Mouse (Mus musculus) embryonic facial prominence, embryonic 13.5 days (tissue): Measurements from ENCODE around the gene Ccnd2. TPM values are rescaled to one million over a fixed set of nuclear protein-coding genes. Genes with fewer than 3 reads are reported as not detected.

Experiments used
- ATAC-seq: fragments of 200-750 bp; cut with Nextera tagmentation; 2 replicates; pipeline ENCODE4 v1.8.0; 2017; ENCODE audit warnings: low read depth; ENCODE audit not compliant: insufficient number of reproducible peaks, insufficient read depth, low FRiP score, low TSS enrichment
- H3K27ac ChIP-seq: fragments of 300-500 bp; sonication (generic); 2 replicates; pipeline ENCODE4 v1.5.1; 2015; ENCODE audit warnings: moderate library complexity, mild to moderate bottlenecking, inconsistent platforms
- H3K27me3 ChIP-seq: fragments of 300-500 bp; sonication (generic); 2 replicates; pipeline ENCODE4 v1.6.1; 2015; ENCODE audit warnings: mild to moderate bottlenecking, inconsistent platforms
- H3K36me3 ChIP-seq: fragments of 300-500 bp; sonication (generic); 2 replicates; pipeline ENCODE4 v1.6.1; 2015; ENCODE audit warnings: mild to moderate bottlenecking, inconsistent platforms
- H3K4me1 ChIP-seq: fragments of 300-500 bp; sonication (generic); 2 replicates; pipeline ENCODE4 v1.6.1; 2015; ENCODE audit warnings: inconsistent platforms
- H3K4me2 ChIP-seq: fragments of 300-500 bp; sonication (generic); 2 replicates; pipeline ENCODE4 v1.6.1; 2015; ENCODE audit warnings: moderate library complexity, mild to moderate bottlenecking, inconsistent platforms
- H3K4me3 ChIP-seq: fragments of 300-500 bp; sonication (generic); 2 replicates; pipeline ENCODE4 v1.5.1; 2015; ENCODE audit warnings: mild to moderate bottlenecking, inconsistent platforms
- H3K9ac ChIP-seq: fragments of 300-500 bp; sonication (generic); 2 replicates; pipeline ENCODE4 v1.6.1; 2015; ENCODE audit warnings: mild to moderate bottlenecking, inconsistent platforms
- H3K9me3 ChIP-seq: fragments of 300-500 bp; sonication (generic); 2 replicates; pipeline ENCODE4 v1.6.1; 2016; ENCODE audit warnings: inconsistent platforms
- WGBS: fragments of 180-500 bp; shearing (Covaris S2); methylation state at CpG from one replicate; pipeline ENCODE4 v1.1.7; 2015; ENCODE audit warnings: mixed read lengths; 5-methylcytosine and 5-hydroxymethylcytosine counted together
- polyA plus RNA-seq: library from polyadenylated mRNA; unstranded; fragments of >200 nt; fragmentation: Nextera tagmentation; extraction: Ambion mirVana; gene quantifications from 2 replicates; pipeline ENCODE4 v1.2.1, GENCODE M21; 2015

The Ccnd2 gene
- polyA plus RNA-seq, 1 experiment from 2014 or later = 1,213 TPM

DNA sequence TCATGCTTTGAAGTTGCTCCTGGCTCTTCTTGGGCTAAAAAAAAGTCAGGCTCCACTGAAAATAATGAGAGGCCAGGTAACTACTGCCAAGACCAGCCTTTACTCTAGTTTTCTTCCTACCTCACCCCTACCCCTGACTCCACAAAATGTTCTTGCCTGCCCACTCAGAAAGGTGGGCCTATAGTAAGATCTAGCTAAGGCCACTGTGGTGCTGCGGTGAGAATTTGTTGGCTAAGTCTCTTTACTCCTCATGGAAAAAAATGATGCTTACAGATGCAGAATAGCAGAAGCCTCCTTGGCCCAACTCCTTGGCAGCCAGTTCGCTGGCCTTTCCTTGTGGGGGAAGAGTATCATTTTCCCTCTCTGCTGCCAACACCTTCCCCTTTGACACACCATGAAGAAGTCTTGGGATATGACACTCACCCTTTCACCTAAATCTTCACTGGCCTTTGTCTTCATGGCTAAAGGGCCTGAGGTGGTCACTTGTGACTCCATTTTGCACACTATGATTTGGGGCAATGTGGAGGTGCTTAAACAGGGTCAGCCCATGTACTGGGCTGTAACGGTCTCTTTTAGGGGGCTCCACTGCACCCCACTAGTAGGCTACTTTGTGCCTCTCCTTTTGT, 5.6 kb downstream of the Ccnd2 start:
- no peaks in the 10 kb centered on the region for H3K9me3 ChIP-seq
- H3K27me3 ChIP-seq = no peaks in the 10 kb centered on the region
- no peak overlapping the region for H3K4me2 ChIP-seq
- H3K27ac ChIP-seq = no peak overlapping the region
- peaks cover 44% of the 10 kb centered on the region for H3K36me3 ChIP-seq
- H3K4me1 ChIP-seq = peaks cover 54% of the 10 kb centered on the region
- no peak for ATAC-seq
- H3K9ac ChIP-seq = peak overlapping the region; percentile 32; the same call in 1 of the 2 replicates
- H3K4me3 ChIP-seq = no peak overlapping the region
- WGBS = 77% methylated on average over 3 of the region's 3 CpGs

DNA sequence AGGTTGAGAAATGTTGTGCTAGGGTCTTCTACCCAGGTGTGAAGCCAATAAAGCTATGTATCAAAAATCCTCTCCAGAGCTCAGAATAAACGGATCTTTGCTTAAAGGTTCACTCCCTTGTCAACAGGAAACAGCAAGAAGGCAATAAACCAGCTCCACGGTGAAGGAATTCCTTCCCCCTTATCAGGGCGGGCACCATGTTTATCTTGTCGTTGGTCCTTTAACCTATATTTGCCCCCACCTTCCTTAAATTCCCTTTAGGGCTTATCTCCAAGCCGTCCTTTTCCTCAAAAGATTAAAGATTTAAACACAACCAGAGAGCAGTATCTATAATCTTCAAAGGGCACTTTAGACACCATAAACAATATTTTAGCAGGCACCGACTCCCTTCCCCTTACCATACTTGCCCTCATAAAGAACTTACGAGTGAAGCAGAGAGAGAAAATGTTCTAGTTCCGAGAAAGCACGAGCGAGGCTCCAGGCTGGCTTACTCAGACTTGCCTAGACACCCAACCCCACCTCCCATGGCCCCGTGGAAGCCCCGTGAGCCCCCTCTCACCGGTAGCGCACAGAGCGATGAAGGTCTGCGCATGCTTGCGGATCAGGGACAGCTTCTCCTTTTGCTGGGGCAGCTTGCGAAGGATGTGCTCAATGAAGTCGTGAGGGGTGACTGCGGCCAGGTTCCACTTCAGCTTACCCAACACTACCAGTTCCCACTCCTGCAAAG, 6.4 kb downstream of the Ccnd2 start:
- H3K27ac ChIP-seq = no peak overlapping the region
- H3K4me1 ChIP-seq = peaks cover 50% of the 10 kb centered on the region
- no peaks in the 10 kb centered on the region for H3K27me3 ChIP-seq
- 0 out of 2 replicates have a peak overlapping the region, but pooled peaks have one; percentile 32 for H3K9ac ChIP-seq
- H3K4me3 ChIP-seq = no peak overlapping the region
- H3K9me3 ChIP-seq = no peaks in the 10 kb centered on the region
- ATAC-seq = no peak
- 75% methylated on average over 20 of the region's 20 CpGs for WGBS
- H3K36me3 ChIP-seq = peaks cover 52% of the 10 kb centered on the region
- no peak overlapping the region for H3K4me2 ChIP-seq

DNA sequence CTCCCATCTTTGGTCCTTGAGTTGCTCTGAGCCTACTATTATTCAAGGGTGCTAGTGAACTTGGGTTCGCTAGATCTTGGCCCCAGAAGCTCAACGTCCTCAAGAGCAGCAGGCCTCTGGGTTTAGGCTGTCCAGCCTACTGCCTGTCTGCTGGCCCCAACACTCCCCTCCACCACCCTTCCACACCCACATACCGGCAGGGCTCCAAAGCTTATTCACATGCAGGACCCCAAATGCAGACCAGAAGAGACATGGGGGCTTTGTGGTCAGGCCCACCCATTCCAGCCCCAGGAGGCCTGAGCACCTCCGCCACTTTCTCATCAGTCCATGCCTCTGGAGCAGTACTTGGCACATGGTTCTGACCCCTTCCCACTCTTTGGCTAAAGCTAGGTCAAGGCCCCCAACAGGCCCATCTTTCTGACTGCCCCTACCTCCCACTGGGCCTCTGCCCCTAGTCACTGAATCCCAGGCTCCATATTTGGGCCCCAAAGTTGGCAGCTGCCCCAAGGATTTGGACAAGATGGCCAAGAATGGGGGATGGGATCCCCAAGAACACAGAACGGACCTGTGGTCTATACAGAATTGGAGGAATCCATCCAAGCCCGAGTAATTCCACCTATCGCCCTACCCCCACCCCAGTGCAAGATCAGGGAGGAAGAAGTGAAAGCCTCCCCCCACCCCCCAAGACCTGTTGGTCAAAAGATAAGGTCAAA, 8.3 kb downstream of the Ccnd2 start:
- 83% methylated on average over 7 of the region's 7 CpGs for WGBS
- Histone ChIP-seq H3K4me2 (no peak overlapping the region), H3K27ac (no peak overlapping the region), H3K36me3 (peaks cover 71% of the 10 kb centered on the region), H3K4me3 (no peak overlapping the region), H3K4me1 (peaks cover 50% of the 10 kb centered on the region), H3K9me3 (no peaks in the 10 kb centered on the region), H3K9ac (peak overlapping the region; percentile 46), H3K27me3 (no peaks in the 10 kb centered on the region)
- no peak for ATAC-seq

DNA sequence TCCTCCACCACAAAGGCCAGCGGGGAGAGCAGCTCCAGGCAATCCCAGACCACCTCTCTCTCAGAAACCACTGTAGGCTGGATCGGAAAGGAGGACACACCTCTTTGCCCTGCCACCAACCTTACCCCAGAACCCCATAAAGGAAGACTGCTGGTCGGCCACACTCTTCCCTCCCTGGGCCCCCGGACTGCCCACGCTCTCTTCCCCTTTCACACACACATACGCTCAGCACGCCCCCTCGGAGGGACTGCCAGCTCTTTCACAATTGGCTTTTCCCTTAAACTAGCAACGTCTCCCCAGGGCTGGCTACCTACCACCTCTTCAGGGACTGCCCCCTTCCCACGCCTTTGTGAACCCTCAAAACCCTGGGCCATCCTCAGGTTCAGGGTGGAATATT, 8.9 kb downstream of the Ccnd2 start:
- Histone ChIP-seq H3K9me3 (no peaks in the 10 kb centered on the region), H3K27me3 (no peaks in the 10 kb centered on the region), H3K9ac (peak overlapping the region; percentile 46; the same call in 1 of the 2 replicates), H3K36me3 (peaks cover 77% of the 10 kb centered on the region), H3K4me1 (peaks cover 44% of the 10 kb centered on the region), H3K27ac (peak overlapping the region; percentile 22; the same call in 1 of the 2 replicates), H3K4me3 (no peak overlapping the region), H3K4me2 (no peak overlapping the region)
- WGBS = 80% methylated on average over 10 of the region's 10 CpGs
- no peak for ATAC-seq

DNA sequence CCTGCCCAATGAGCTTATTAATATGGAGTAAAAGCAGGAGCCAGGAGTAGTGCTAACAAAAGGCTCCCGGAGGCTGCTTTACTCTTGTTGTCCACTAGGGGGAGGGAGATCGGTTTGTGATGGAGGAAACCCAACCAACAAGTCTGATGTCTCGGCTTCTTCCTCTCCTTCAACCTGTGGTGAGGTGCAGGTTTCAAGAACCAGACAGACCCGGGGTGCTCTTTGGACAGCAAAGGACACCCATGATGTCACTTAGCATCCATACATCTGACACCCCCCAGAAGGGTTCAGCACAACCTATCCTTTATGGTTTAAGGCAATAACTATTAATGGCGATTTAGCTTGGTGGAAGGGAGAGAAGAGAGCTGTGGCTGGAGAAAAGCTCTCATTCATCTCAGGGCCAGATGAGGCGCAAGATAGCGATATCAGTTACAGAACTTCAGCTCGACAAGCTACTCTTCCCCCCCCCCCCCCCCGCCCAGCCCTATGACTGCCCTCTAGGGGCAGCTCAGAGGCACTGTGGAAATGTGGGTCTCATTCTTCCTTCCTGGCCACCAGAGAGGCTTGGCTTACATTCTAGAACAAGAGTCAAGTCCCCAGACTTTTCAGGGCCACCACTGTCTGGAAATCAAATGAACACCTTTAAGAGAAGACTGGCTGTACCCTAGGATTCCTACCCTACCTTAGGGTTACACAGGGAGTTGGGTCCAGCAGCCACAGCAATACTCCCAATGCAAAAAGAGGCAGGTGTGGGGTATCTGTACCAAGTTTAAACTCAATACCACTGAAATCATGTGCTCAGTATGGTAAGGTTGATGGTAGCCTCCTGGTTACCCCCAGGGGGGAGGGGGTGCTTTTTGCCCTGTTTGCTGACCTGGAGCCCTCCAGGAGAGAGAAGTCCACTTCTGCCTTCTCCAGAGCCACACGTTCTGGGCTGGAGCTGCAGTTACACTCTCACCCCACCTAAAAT, 9.6 kb downstream of the Ccnd2 start:
- Histone ChIP-seq H3K4me2 (peak overlapping the region; percentile 31; the same call in 1 of the 2 replicates), H3K4me1 (peaks cover 38% of the 10 kb centered on the region)

DNA sequence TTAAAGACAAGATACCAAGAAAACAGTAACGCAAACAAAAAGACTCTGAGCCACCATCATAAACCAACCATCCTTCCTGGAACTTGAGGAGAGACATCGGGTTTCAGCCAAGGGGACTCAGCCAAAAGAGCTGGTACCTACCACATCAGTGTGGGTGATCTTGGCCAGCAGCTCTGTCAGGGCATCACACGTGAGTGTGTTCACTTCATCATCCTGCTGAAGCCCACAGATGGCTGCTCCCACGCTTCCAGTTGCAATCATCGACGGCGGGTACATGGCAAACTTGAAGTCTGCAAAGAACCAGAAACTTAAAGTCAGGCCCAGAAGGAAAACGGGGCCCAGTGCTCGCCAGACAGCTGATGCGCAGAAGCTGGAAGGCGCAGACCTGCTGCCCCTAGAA, 13.0 kb downstream of the Ccnd2 start:
- no peaks in the 10 kb centered on the region for H3K9me3 ChIP-seq
- H3K9ac ChIP-seq = no peak overlapping the region
- H3K4me1 ChIP-seq = peaks cover 15% of the 10 kb centered on the region
- no peak for ATAC-seq
- no peak overlapping the region for H3K4me3 ChIP-seq
- H3K36me3 ChIP-seq = peaks cover 86% of the 10 kb centered on the region
- H3K27ac ChIP-seq = no peak overlapping the region
- 94% methylated on average over 11 of the region's 11 CpGs for WGBS
- no peaks in the 10 kb centered on the region for H3K27me3 ChIP-seq
- no peak overlapping the region for H3K4me2 ChIP-seq

More for the DNA sequence above, 9.6 kb downstream of the Ccnd2 start:
- no peak for ATAC-seq
- no peaks in the 10 kb centered on the region for H3K27me3 ChIP-seq
- peaks cover 84% of the 10 kb centered on the region for H3K36me3 ChIP-seq
- 23% methylated on average over 9 of the region's 10 CpGs for WGBS
- H3K4me3 ChIP-seq = no peak overlapping the region
- no peaks in the 10 kb centered on the region for H3K9me3 ChIP-seq
- no peak overlapping the region for H3K9ac ChIP-seq
- H3K27ac ChIP-seq = peak overlapping the region; percentile 28; the same call in 1 of the 2 replicates

DNA sequence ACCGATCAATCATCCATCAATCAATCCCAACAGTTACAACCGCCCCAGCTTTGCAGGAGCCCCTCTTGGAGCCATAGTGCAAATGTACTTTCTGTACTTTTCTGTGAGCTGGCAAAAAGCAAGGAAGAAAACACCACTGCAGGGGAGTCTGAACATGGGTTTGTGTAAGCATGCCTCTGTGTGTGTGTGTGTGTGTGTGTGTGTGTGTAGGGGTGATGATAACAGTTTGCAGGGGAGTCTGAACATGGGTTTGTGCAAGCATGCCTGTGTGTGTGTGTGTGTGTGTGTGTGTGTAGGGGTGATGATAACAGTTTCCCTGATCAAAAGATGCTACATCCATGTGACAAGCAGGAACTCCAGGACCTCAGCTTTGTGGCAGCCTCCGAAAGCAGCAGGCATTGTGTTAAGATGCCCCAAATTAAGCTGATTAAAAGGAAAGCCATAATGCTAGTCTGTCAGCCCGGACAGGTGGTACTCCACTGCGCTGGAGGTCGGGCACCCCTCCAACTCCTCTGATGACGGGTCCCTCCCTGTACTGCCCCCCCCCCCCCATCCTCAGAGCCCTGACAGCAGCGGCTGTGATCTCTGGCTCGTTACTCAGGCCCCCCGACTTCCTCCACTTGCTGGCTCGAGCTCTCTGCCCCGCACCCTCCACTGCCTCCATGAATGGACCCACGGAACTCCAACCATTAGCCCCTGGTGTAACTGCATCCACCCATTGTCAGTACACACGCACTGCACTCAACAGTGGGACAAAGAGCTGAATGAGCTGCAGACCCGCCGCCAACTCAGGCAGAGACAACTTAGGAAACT, 18.4 kb downstream of the Ccnd2 start:
- Histone ChIP-seq H3K27ac (no peak overlapping the region), H3K4me1 (no peaks in the 10 kb centered on the region), H3K27me3 (no peaks in the 10 kb centered on the region), H3K36me3 (peaks cover 97% of the 10 kb centered on the region), H3K4me3 (no peak overlapping the region), H3K9ac (no peak overlapping the region), H3K4me2 (no peak overlapping the region), H3K9me3 (no peaks in the 10 kb centered on the region)
- ATAC-seq = no peak
- WGBS = 72% methylated on average over 16 of the region's 16 CpGs

DNA sequence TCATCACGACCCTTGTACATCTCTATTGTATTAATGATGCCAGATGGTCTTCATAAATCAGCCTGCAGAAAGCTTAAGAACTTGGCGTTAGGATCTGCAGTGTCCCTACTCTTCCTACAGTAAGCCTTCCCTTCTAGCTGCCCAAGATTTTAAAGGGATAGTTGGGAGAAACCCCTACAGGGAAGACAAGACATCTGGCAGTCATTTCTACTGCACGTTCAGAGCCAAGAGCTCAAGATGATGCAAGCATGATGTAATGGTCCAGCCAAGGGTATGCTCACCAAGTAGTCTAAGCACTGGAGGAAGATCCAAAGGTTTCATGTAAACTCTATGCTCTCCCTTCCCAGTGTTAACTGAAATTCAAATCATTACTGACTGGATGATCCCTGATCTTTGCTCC, 19.3 kb downstream of the Ccnd2 start:
- Histone ChIP-seq H3K36me3 (peaks cover 96% of the 10 kb centered on the region), H3K9ac (no peak overlapping the region), H3K4me2 (no peak overlapping the region), H3K27ac (no peak overlapping the region), H3K27me3 (no peaks in the 10 kb centered on the region), H3K4me3 (no peak overlapping the region), H3K4me1 (no peaks in the 10 kb centered on the region), H3K9me3 (no peaks in the 10 kb centered on the region)
- no peak for ATAC-seq
- 56% methylated on average over 3 of the region's 3 CpGs for WGBS

DNA sequence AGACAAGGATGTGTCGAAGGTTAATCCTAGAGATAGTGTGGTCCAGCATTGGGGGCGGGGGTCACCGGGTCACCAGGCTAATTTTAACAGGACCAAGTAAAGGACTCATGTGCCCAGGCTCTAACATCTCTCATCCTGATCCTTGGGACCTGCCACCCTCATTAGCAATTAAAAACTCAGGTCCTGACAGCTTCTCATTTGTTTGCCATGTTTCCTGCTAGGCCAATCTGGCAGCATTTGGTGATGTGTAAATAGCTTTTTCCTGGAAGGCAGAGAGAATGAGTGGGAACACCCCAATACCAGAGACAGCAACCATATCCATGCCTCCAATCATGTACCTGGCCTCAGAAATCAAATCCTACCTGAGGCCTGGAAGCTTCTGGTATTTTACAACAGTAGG, 20.0 kb downstream of the Ccnd2 start:
- 84% methylated on average over 3 of the region's 3 CpGs for WGBS
- Histone ChIP-seq H3K9me3 (no peaks in the 10 kb centered on the region), H3K4me3 (no peak overlapping the region), H3K4me2 (no peak overlapping the region), H3K27me3 (no peaks in the 10 kb centered on the region), H3K36me3 (peaks cover 96% of the 10 kb centered on the region), H3K9ac (no peak overlapping the region), H3K4me1 (no peaks in the 10 kb centered on the region), H3K27ac (no peak overlapping the region)
- no peak for ATAC-seq

DNA sequence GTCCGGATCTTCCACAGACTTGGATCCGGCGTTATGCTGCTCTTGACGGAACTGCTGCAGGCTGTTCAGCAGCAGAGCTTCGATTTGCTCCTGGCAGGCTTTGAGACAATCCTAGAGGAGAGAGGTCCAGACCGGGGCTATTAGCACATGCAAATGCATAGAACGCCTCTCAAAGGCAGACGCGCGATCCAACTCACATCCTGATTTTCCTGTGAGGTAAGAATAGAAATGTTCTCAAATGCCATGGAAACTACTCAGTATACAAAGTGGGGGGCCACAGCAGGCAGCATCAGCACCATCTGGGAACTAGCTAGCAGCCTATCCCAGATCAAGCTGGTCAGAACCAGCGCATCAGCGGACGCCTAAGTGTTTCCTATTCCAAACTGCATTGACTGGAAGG, 21.6 kb downstream of the Ccnd2 start:
- Histone ChIP-seq H3K27me3 (no peaks in the 10 kb centered on the region), H3K4me2 (no peak overlapping the region), H3K36me3 (peaks cover 94% of the 10 kb centered on the region), H3K27ac (no peak overlapping the region), H3K9ac (no peak overlapping the region), H3K4me1 (no peaks in the 10 kb centered on the region), H3K9me3 (no peaks in the 10 kb centered on the region), H3K4me3 (no peak overlapping the region)
- ATAC-seq = no peak
- WGBS = 77% methylated on average over 13 of the region's 13 CpGs
